Mouse (Mus musculus) heart, embryonic 11.5 days (tissue): ENCODE results near the gene Tmem102. TPM values are rescaled to one million over a fixed set of nuclear protein-coding genes. Genes with fewer than 3 reads are reported as not detected.
A peak's percentile ranks its signal among the peaks of the same experiment; 100 is the strongest.

ENCODE experiments used
- ATAC-seq: fragments of 200-750 bp; cut with Nextera tagmentation; replicated peaks from 2 replicates; pipeline ENCODE4 v1.8.0; 2017; ENCODE audit warnings: moderate library complexity; ENCODE audit not compliant: insufficient number of reproducible peaks, low FRiP score, low TSS enrichment
- H3K27ac ChIP-seq: fragments of 300-500 bp; sonication (generic); 2 replicates; pipeline ENCODE4 v1.5.1; 2014; ENCODE audit warnings: mild to moderate bottlenecking, low read depth, low read length
- H3K27me3 ChIP-seq: fragments of 300-500 bp; sonication (generic); 2 replicates; pipeline ENCODE4 v1.6.1; 2014; ENCODE audit warnings: mild to moderate bottlenecking, low read length, mixed read lengths; ENCODE audit not compliant: control insufficient read depth, insufficient read depth
- H3K36me3 ChIP-seq: fragments of 300-500 bp; sonication (generic); 2 replicates; pipeline ENCODE4 v1.6.1; 2014; ENCODE audit warnings: mild to moderate bottlenecking, low read length, moderate library complexity, mixed read lengths; ENCODE audit not compliant: control insufficient read depth, insufficient read depth
- H3K4me1 ChIP-seq: fragments of 300-500 bp; sonication (generic); 2 replicates; pipeline ENCODE4 v1.6.1; 2014; ENCODE audit warnings: low read length; ENCODE audit not compliant: control insufficient read depth, insufficient read depth
- H3K4me2 ChIP-seq: fragments of 300-500 bp; sonication (generic); 2 replicates; pipeline ENCODE4 v1.6.1; 2014; ENCODE audit warnings: mild to moderate bottlenecking, moderate library complexity
- H3K4me3 ChIP-seq: fragments of 300-500 bp; sonication (generic); 2 replicates; pipeline ENCODE4 v1.5.1; 2014; ENCODE audit warnings: low read depth, low read length
- H3K9ac ChIP-seq: fragments of 300-500 bp; sonication (generic); 2 replicates; pipeline ENCODE4 v1.6.1; 2014; ENCODE audit warnings: mild to moderate bottlenecking, low read depth, low read length, moderate library complexity
- H3K9me3 ChIP-seq: fragments of 300-500 bp; sonication (generic); replicated peaks from 2 replicates; pipeline ENCODE4 v1.6.1; 2016; ENCODE audit warnings: low read length; ENCODE audit not compliant: control insufficient read depth
- WGBS: fragments of 180-500 bp; shearing (Covaris S2); extraction: QIAGEN DNeasy Blood & Tissue Kit; methylation state at CpG from one replicate; pipeline ENCODE4 v1.1.7; 2014; ENCODE audit not compliant: insufficient replicate concordance; 5-methylcytosine and 5-hydroxymethylcytosine counted together
- polyA plus RNA-seq: library from polyadenylated mRNA; unstranded; fragments of >200 nt; fragmentation: Nextera tagmentation; extraction: Ambion mirVana; gene quantifications from 2 replicates; pipeline ENCODE4 v1.2.1, GENCODE M21; 2014

Gene Tmem102
- polyA plus RNA-seq, 1 experiment from 2014 or later: 1.1 TPM

- no peaks in the 10 kb centered on the region for H3K9me3 ChIP-seq
- H3K4me2 ChIP-seq: no peak overlapping the region
- H3K36me3 ChIP-seq: no peaks in the 10 kb centered on the region
- no peak overlapping the region for H3K4me3 ChIP-seq
- no peaks in the 10 kb centered on the region for H3K27me3 ChIP-seq
- ATAC-seq: no peak
- peaks cover 3% of the 10 kb centered on the region; the same call in 1 of the 2 replicates for H3K4me1 ChIP-seq
- 83% methylated on average over 5 of the region's 5 CpGs for WGBS
- no peak overlapping the region for H3K27ac ChIP-seq
- H3K9ac ChIP-seq: no peak overlapping the region
Measured at GRCm38 (mm10) chr11:69787306-69787705, 18.1 kb downstream of the Tmem102 start.

DNA sequence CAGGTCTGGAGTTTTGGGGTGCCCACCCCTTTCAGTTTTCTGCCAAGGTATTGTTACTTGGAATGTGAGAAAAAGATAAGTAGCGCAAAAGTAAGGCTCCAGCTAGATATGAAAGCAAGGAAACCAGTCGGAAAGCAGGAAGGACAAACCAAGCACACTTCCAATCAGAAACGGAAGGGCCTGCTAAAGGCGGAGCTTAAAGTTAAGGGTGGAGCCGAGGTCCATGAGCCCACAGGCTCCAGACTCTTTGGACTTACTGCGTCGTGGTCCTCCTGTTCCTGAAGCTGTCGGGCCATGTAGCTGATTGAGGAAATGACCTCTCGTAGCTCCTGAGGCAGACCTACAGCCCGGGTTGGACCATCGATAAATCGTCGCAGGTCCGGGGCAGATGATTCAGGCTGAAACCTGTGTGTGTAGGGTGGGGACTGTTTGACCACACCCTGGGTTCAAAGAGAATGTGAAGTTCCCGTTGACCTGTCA is 20.6 kb downstream of the Tmem102 start:
- H3K9me3 ChIP-seq: no peaks in the 10 kb centered on the region
- peak overlapping the region; percentile 52 for H3K4me2 ChIP-seq
- peaks cover 3% of the 10 kb centered on the region; the same call in 1 of the 2 replicates for H3K4me1 ChIP-seq
- ATAC-seq: 0 out of 2 replicates have a peak, but pooled peaks have one; percentile 55
- 0 out of 2 replicates have a peak overlapping the region, but pooled peaks have one; percentile 29 for H3K9ac ChIP-seq
- 23% methylated on average over 15 of the region's 15 CpGs for WGBS
- H3K4me3 ChIP-seq: peak overlapping the region; percentile 20; the same call in 1 of the 2 replicates
- H3K36me3 ChIP-seq: no peaks in the 10 kb centered on the region
- H3K27me3 ChIP-seq: no peaks in the 10 kb centered on the region
- no peak overlapping the region for H3K27ac ChIP-seq

- Histone ChIP-seq H3K9ac (no peak overlapping the region), H3K36me3 (no peaks in the 10 kb centered on the region), H3K4me2 (no peak overlapping the region), H3K27ac (no peak overlapping the region), H3K4me3 (no peak overlapping the region), H3K4me1 (peaks cover 3% of the 10 kb centered on the region; the same call in 1 of the 2 replicates), H3K27me3 (peaks cover 16% of the 10 kb centered on the region), H3K9me3 (no peaks in the 10 kb centered on the region)
- WGBS: 38% methylated on average over 4 of the region's 4 CpGs
- ATAC-seq: no peak
Measured at GRCm38 (mm10) chr11:69781828-69782227, 23.6 kb downstream of the Tmem102 start.

- Histone ChIP-seq H3K9me3 (no peaks in the 10 kb centered on the region), H3K4me2 (no peak overlapping the region), H3K4me1 (0 out of 2 replicates have a peak, but pooled peaks cover 3% of the 10 kb centered on the region), H3K9ac (no peak overlapping the region), H3K27me3 (peaks cover 16% of the 10 kb centered on the region), H3K36me3 (peaks cover 6% of the 10 kb centered on the region; the same call in 1 of the 2 replicates), H3K4me3 (no peak overlapping the region), H3K27ac (no peak overlapping the region)
- 30% methylated on average over 7 of the region's 7 CpGs for WGBS
- no peak for ATAC-seq
Measured at GRCm38 (mm10) chr11:69778985-69779384, 26.4 kb downstream of the Tmem102 start.

DNA sequence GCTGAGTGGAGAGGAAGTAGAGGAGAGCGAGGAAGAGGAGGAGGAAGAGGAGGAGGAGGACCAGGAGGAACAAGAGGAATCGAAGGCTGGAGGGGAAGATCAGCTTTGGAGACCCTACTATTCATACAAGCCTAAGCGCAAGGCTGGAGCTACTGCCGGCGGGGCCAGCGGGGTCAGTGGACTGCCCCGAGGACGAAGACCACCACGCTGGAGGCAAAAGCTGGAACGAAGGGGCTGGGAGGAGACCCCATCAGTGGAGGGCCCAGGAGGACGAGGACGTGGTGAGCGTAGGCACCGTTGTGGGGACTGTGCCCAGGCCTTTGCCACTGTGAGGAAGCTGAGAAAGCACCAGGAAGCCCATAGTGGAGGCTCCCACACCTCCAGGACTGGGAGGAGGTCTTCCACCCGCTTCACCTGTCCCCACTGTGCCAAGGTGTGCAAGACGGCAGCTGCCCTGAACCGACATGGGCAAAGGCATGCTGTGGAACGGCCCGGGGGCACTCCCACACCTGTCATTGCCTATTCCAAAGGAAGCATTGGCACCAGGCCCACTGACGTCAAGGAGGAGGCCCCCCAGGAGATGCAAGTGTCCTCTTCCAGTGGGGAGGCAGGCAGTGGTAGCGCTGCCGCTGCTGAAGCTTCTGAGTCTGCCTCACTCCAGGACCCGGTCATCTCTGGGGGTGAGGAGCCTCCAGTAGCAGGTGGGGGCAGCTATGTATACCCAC is 27.0 kb downstream of the Tmem102 start:
- Histone ChIP-seq H3K4me2 (no peak overlapping the region), H3K4me3 (no peak overlapping the region)
- WGBS: 59% methylated on average over 23 of the region's 23 CpGs

GRCm38 (mm10) chr11:69777504-69778257 is 27.7 kb downstream of the Tmem102 start:
- H3K4me3 ChIP-seq: no peak overlapping the region
- peaks cover 6% of the 10 kb centered on the region; the same call in 1 of the 2 replicates for H3K36me3 ChIP-seq
- H3K9me3 ChIP-seq: no peaks in the 10 kb centered on the region
- no peak overlapping the region for H3K4me2 ChIP-seq
- no peak for ATAC-seq
- 56% methylated on average over 26 of the region's 26 CpGs for WGBS
- H3K4me1 ChIP-seq: 0 out of 2 replicates have a peak, but pooled peaks cover 3% of the 10 kb centered on the region
- H3K9ac ChIP-seq: no peak overlapping the region
- peaks cover 16% of the 10 kb centered on the region for H3K27me3 ChIP-seq
- H3K27ac ChIP-seq: no peak overlapping the region

More for the DNA sequence above, 27.0 kb downstream of the Tmem102 start:
- H3K4me1 ChIP-seq: 0 out of 2 replicates have a peak, but pooled peaks cover 3% of the 10 kb centered on the region
- ATAC-seq: 0 out of 2 replicates have a peak, but pooled peaks have one; percentile 33
- no peaks in the 10 kb centered on the region for H3K9me3 ChIP-seq
- H3K27me3 ChIP-seq: peaks cover 16% of the 10 kb centered on the region
- no peak overlapping the region for H3K27ac ChIP-seq
- no peak overlapping the region for H3K9ac ChIP-seq
- H3K36me3 ChIP-seq: peaks cover 6% of the 10 kb centered on the region; the same call in 1 of the 2 replicates

DNA sequence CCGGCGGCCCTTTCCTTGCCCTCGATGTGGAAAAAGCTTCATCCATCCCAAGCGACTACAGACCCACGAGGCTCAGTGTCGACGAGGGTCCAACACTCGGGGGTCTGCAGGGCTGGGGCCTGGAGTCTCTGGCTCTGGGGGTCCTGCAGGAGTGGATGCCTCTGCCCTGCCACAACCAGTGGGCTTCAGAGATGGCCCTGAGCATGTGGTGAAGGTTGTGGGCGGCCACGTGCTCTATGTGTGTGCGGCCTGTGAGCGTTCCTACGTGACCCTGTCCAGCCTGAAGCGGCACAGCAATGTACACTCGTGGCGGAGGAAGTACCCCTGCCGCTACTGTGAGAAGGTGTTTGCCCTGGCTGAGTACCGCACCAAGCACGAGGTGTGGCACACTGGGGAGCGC is 28.9 kb downstream of the Tmem102 start:
- 0 out of 2 replicates have a peak, but pooled peaks have one; percentile 11 for ATAC-seq
- H3K9me3 ChIP-seq: no peaks in the 10 kb centered on the region
- H3K27me3 ChIP-seq: peaks cover 16% of the 10 kb centered on the region
- H3K27ac ChIP-seq: no peak overlapping the region
- H3K9ac ChIP-seq: no peak overlapping the region
- H3K4me1 ChIP-seq: 0 out of 2 replicates have a peak, but pooled peaks cover 3% of the 10 kb centered on the region
- H3K4me3 ChIP-seq: no peak overlapping the region
- WGBS: 74% methylated on average over 20 of the region's 20 CpGs
- no peak overlapping the region for H3K4me2 ChIP-seq
- peaks cover 6% of the 10 kb centered on the region; the same call in 1 of the 2 replicates for H3K36me3 ChIP-seq

- WGBS: 53% methylated on average over 10 of the region's 10 CpGs
Measured at GRCm38 (mm10) chr11:69775716-69776115, 29.7 kb downstream of the Tmem102 start.

More at GRCm38 (mm10) chr11:69775716-69776115, 29.7 kb downstream of the Tmem102 start:
- Histone ChIP-seq H3K27ac (no peak overlapping the region), H3K4me3 (no peak overlapping the region), H3K4me2 (no peak overlapping the region), H3K9me3 (no peaks in the 10 kb centered on the region), H3K9ac (no peak overlapping the region), H3K36me3 (peaks cover 6% of the 10 kb centered on the region; the same call in 1 of the 2 replicates), H3K4me1 (0 out of 2 replicates have a peak, but pooled peaks cover 3% of the 10 kb centered on the region), H3K27me3 (peaks cover 16% of the 10 kb centered on the region)
- no peak for ATAC-seq
